Mouse (Mus musculus) CH12.LX (cell line): ENCODE measurements at regions not wholly inside any gene's neighbourhood (a gene's known extent, or its start where the extent isn't known, plus 50 kb on each side); places are given as distances from the start of the nearest gene placed in this dataset.

Experiments
- DNase-seq: peaks from one replicate; pipeline ENCODE4 v3.0.0-alpha.2; 2013; ENCODE audit errors: extremely low read depth
- H3K27ac ChIP-seq: 2 replicates; pipeline ENCODE4 v1.5.1; 2012; ENCODE audit warnings: low read depth, mild to moderate bottlenecking, control low read depth, moderate library complexity; ENCODE audit not compliant: insufficient read depth
- H3K27me3 ChIP-seq: replicated peaks from 2 replicates; pipeline ENCODE3; 2012; ENCODE audit warnings: inconsistent platforms
- H3K36me3 ChIP-seq, 2 experiments: replicated peaks in 1 of 2; 2 replicates each; pipeline versions ENCODE3 to v1.6.1; 2012; ENCODE audit warnings: inconsistent platforms in 1 of 2, low read length in 1 of 2, mild to moderate bottlenecking in 1 of 2, mixed read lengths in 1 of 2, moderate library complexity in 1 of 2; ENCODE audit not compliant: control insufficient read depth in 1 of 2, insufficient read depth in 1 of 2
- H3K4me1 ChIP-seq, 2 experiments: 2 replicates each; pipeline ENCODE4 v1.6.1; 2012; ENCODE audit warnings: inconsistent platforms in 1 of 2, moderate library complexity in 1 of 2; ENCODE audit not compliant: insufficient read depth in 2 of 2, control insufficient read depth in 1 of 2
- H3K4me2 ChIP-seq: 2 replicates; pipeline ENCODE4 v1.6.1; 2012; ENCODE audit warnings: low read depth, mild to moderate bottlenecking, control low read depth; ENCODE audit not compliant: poor library complexity, insufficient read depth, severe bottlenecking
- H3K4me3 ChIP-seq, 3 experiments: fragments of 150-350 bp in 1 of 3; sonication (generic) in 1 of 3; replicated peaks in 1 of 3; 2 replicates each; pipeline versions ENCODE3 to v1.5.1; 2011 to 2012; ENCODE audit warnings: low read depth in 2 of 3, low read length in 2 of 3, mild to moderate bottlenecking in 2 of 3, moderate library complexity in 2 of 3, control low read depth in 1 of 3, improper control_type of control experiment in 1 of 3, inconsistent platforms in 1 of 3, mixed read lengths in 1 of 3; ENCODE audit not compliant: poor library complexity in 1 of 3
- H3K79me2 ChIP-seq: replicated peaks from 2 replicates; pipeline ENCODE4 v1.6.1; 2012; ENCODE audit warnings: mild to moderate bottlenecking, moderate library complexity; ENCODE audit not compliant: control insufficient read depth, poor library complexity, insufficient read depth, severe bottlenecking; ENCODE audit errors: extremely low read depth
- H3K9ac ChIP-seq: 2 replicates; pipeline ENCODE4 v1.6.1; 2012; ENCODE audit warnings: low read depth, mild to moderate bottlenecking, control low read depth, moderate library complexity; ENCODE audit not compliant: insufficient read depth
- H3K9me3 ChIP-seq: replicated peaks from 2 replicates; pipeline ENCODE3; 2012; ENCODE audit warnings: low read length, inconsistent platforms, mixed read lengths
- CHD1 ChIP-seq: IDR thresholded peaks from 2 replicates; pipeline ENCODE4 v1.6.1; 2012; ENCODE audit warnings: low read depth, low read length, improper control_type of control experiment, inconsistent platforms
- CHD2 ChIP-seq: IDR thresholded peaks from 2 replicates; pipeline ENCODE4 v1.6.1; 2011; ENCODE audit warnings: low read length, improper control_type of control experiment
- CTCF ChIP-seq, 2 experiments: IDR thresholded peaks in 1 of 2; conservative IDR thresholded peaks in 1 of 2; 2 replicates each; pipeline ENCODE4 v1.5.1; 2011 to 2012; ENCODE audit warnings: low read depth in 2 of 2, low read length in 2 of 2, improper control_type of control experiment in 1 of 2, inconsistent platforms in 1 of 2, mild to moderate bottlenecking in 1 of 2, moderate library complexity in 1 of 2
- E2F4 ChIP-seq: IDR thresholded peaks from 2 replicates; pipeline ENCODE4 v1.6.1; 2011; ENCODE audit warnings: low read depth, low read length, improper control_type of control experiment; ENCODE audit not compliant: insufficient replicate concordance
- HCFC1 ChIP-seq: IDR thresholded peaks from 2 replicates; pipeline ENCODE4 v1.6.1; 2012; ENCODE audit warnings: low read depth, mild to moderate bottlenecking, inconsistent platforms, low read length, improper control_type of control experiment
- KAT2A ChIP-seq: IDR thresholded peaks from 2 replicates; pipeline ENCODE4 v1.6.1; 2012; ENCODE audit warnings: low read length, improper control_type of control experiment, inconsistent platforms; ENCODE audit not compliant: insufficient replicate concordance
- MAX ChIP-seq: IDR thresholded peaks from 2 replicates; pipeline ENCODE4 v1.6.1; 2011; ENCODE audit warnings: low read length, improper control_type of control experiment
- MAZ ChIP-seq: IDR thresholded peaks from 2 replicates; pipeline ENCODE4 v1.6.1; 2012; ENCODE audit warnings: low read depth, mild to moderate bottlenecking, inconsistent platforms, low read length, improper control_type of control experiment, moderate library complexity
- MYC ChIP-seq: IDR thresholded peaks from 2 replicates; pipeline ENCODE4 v1.6.1; 2011; ENCODE audit warnings: low read depth, mild to moderate bottlenecking, improper control_type of control experiment, low read length
- NELFE ChIP-seq: IDR thresholded peaks from 2 replicates; pipeline ENCODE4 v1.6.1; 2011; ENCODE audit warnings: low read depth, low read length, improper control_type of control experiment
- PAX5 ChIP-seq: IDR thresholded peaks from 2 replicates; pipeline ENCODE4 v1.6.1; 2012; ENCODE audit warnings: low read length, inconsistent platforms, mixed read lengths
- POLR2AphosphoS2 ChIP-seq: IDR thresholded peaks from 2 replicates; pipeline ENCODE4 v1.6.1; 2011; ENCODE audit warnings: low read depth, low read length, improper control_type of control experiment
- RCOR1 ChIP-seq: conservative IDR thresholded peaks from 2 replicates; pipeline ENCODE4 v1.6.1; 2012; ENCODE audit warnings: low read depth, mild to moderate bottlenecking, inconsistent platforms, low read length, improper control_type of control experiment
- SIN3A ChIP-seq: IDR thresholded peaks from 2 replicates; pipeline ENCODE4 v1.6.1; 2012; ENCODE audit warnings: low read length, improper control_type of control experiment, inconsistent platforms
- USF1 ChIP-seq: IDR thresholded peaks from 2 replicates; pipeline ENCODE4 v1.6.1; 2014; ENCODE audit warnings: low read depth, mild to moderate bottlenecking, inconsistent platforms, low read length, improper control_type of control experiment
- ZKSCAN1 ChIP-seq: IDR thresholded peaks from 2 replicates; pipeline ENCODE4 v1.6.1; 2012; ENCODE audit warnings: low read depth, inconsistent platforms, low read length, improper control_type of control experiment, borderline replicate concordance
- ZMIZ1 ChIP-seq: IDR thresholded peaks from 2 replicates; pipeline ENCODE4 v1.6.1; 2012; ENCODE audit warnings: low read depth, mild to moderate bottlenecking, inconsistent platforms, low read length, improper control_type of control experiment
- ZNF384 ChIP-seq: IDR thresholded peaks from 2 replicates; pipeline ENCODE4 v1.6.1; 2012; ENCODE audit warnings: low read depth, low read length, improper control_type of control experiment, inconsistent platforms
- dilution Hi-C: fragments of 300-500 bp; cut with MboI; formaldehyde crosslinking; loops from 2 replicates; pipeline ENCODE4 v1.14.3; 2020; ENCODE audit warnings: low sequenced_read_pairs; ENCODE audit not compliant: extremely low pct_unique_long_range_greater_than_20kb, extremely low pct_ligation_motif_present
- in situ Hi-C: fragments of 300-500 bp; cut with MboI; formaldehyde crosslinking; loops from 3 replicates; pipeline ENCODE4 v1.14.3; 2019; ENCODE audit warnings: low sequenced_read_pairs, low pct_ligation_motif_present, low pct_unique_long_range_greater_than_20kb, mixed read lengths

DNA sequence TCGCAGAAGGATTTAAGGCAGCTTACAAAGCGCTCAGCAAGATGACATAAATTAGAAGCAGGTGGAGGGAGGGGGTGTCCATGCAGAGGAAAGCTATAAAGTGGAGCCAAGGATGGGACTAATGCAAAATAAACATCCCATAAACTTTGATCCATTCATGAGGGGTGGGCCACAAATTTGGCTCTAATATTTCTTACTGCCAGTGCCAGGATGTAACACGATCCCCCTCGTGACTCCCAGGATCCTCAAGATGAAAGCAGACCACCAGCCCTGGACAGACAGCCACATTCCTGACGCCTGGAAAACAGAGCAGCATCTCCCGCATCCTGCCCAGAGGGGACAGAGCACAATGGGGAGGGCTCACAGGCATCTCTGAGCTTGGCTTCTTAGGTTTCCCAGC lies 116.6 kb downstream of the Cyp26b1 start:
- no peak overlapping the region for H3K4me3 ChIP-seq
- H3K4me1 ChIP-seq = no peaks in the 10 kb centered on the region
- in situ Hi-C loops (no loop called here), dilution Hi-C loops (no loop called here)
- H3K36me3 ChIP-seq = no peaks in the 10 kb centered on the region
- TF ChIP-seq ZMIZ1 (no peak), POLR2AphosphoS2 (no peak), ZKSCAN1 (no peak), NELFE (no peak), RCOR1 (no peak), SIN3A (no peak), MYC (no peak), MAZ (no peak), USF1 (no peak), CHD1 (no peak), ZNF384 (no peak), PAX5 (no peak), HCFC1 (no peak), CTCF (conservative IDR thresholded peaks at IDR 0.05 in 1 of 2, IDR thresholded peaks at IDR 0.05 in 1 of 2; ENCODE audit: low read depth in 2 of 2, low read length in 2 of 2) (no peak), E2F4 (no peak)
- H3K4me2 ChIP-seq = no peak overlapping the region
- H3K9ac ChIP-seq = no peak overlapping the region
- DNase-seq = no peak
- H3K27ac ChIP-seq = no peak overlapping the region
- no peaks in the 10 kb centered on the region for H3K9me3 ChIP-seq
- no peaks in the 10 kb centered on the region for H3K79me2 ChIP-seq
- peaks cover 91% of the 10 kb centered on the region for H3K27me3 ChIP-seq

DNA sequence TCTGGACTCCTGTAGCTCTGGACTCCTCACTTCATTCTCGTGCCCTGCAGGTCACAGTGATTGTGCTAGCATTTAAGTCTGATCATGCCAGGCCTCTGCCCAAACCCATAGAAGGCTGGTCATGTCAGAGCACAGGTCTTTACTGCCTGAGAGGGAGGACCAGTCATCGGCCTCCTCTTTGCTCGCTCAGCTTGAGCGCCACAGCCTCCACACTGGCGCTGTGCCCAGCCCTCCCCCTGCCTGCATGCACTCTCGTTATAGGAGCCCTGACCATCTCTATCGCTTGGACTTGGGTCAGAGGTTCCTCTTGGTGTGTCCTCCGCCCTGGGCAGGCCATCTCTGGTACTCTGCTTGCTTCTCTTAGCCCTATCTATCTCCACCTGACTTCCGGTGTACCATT lies 117.2 kb downstream of the Cyp26b1 start:
- H3K27me3 ChIP-seq = peaks cover 87% of the 10 kb centered on the region
- no peaks in the 10 kb centered on the region for H3K36me3 ChIP-seq
- H3K27ac ChIP-seq = no peak overlapping the region
- H3K4me2 ChIP-seq = no peak overlapping the region
- no peak overlapping the region for H3K4me3 ChIP-seq
- dilution Hi-C loops (no loop called here), in situ Hi-C loops (no loop called here)
- no peaks in the 10 kb centered on the region for H3K79me2 ChIP-seq
- TF ChIP-seq NELFE (no peak), ZMIZ1 (no peak), MAZ (no peak), ZNF384 (no peak), MAX (no peak), CHD1 (no peak), CHD2 (no peak), CTCF (conservative IDR thresholded peaks at IDR 0.05 in 1 of 2, IDR thresholded peaks at IDR 0.05 in 1 of 2; ENCODE audit: low read depth in 2 of 2, low read length in 2 of 2) (no peak), E2F4 (no peak), HCFC1 (no peak), KAT2A (no peak)
- no peaks in the 10 kb centered on the region for H3K4me1 ChIP-seq
- H3K9ac ChIP-seq = no peak overlapping the region
- no peaks in the 10 kb centered on the region for H3K9me3 ChIP-seq
- DNase-seq = no peak
